Mouse (Mus musculus) spleen, postnatal 14 days (tissue): ENCODE measurements around the gene E130309D02Rik.

ENCODE experiments used
- DNase-seq, 2 experiments: peaks; one replicate each; pipeline ENCODE4 v3.0.0; 2021 to 2022; ENCODE audit warnings: low spot score in 2 of 2

Gene E130309D02Rik

GRCm38 (mm10) chr5:143268985-143269362, 46.2 kb downstream of the E130309D02Rik start:
- DNase-seq = no peak

- no peak for DNase-seq
Measured at GRCm38 (mm10) chr5:143266794-143267193, 48.4 kb downstream of the E130309D02Rik start.

DNA sequence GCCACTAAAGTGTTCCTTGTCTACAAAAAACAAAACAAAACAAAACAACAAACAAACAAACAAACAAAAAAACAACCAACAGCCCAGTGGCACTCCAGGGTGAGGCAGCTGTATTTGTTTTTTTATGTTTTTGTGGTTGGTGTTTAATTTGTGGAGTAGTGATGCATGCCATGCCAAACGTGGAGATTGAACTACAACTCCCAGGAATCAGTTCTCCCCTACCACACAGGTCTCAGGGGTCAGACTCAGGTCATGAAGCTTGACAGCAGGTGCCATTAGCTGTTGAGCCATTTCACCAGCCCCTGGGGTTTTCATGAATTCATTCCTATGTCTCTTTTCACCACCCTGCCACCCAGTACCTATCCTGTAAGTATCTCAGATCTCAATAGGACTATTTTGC, 49.8 kb downstream of the E130309D02Rik start:
- no peak for DNase-seq

DNA sequence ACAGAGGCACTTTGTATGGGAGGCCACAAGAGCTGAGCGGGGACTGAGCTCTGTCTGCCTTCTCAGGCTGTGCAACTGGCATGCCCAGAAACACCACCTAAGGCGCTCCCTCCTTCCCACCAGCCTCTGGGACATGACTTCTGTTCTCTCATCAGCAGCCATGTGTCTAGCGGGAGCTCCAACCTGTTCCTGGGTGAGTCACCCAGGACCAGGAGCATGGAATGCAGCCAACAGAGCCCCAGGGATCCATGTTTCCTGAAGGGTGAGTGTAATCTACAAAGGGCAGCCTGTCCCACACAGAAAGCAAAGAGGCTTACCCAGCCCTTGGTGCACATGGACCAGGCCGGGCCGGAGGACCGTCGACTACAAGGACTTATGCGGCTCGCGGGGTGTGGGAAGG, 50.5 kb downstream of the E130309D02Rik start:
- no peak for DNase-seq

DNA sequence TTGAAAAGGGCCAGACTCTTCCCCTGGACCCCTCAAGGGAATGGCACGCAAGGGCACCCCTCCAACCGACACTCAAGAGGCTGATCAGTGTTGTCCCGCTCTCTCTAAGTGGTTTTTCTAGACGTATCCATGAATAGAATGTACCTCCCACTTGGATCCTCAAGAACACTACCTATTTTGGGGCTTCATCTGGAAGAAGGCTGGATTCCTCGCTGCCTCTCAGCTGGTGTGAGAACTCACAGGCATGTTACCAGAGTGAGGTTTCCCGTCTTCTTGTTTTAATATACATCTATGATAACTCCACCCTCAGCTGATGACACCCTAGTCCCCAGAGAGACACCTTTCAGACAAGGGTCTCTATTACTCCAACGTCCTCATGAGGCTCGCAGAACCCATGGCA, 53.5 kb downstream of the E130309D02Rik start:
- DNase-seq = no peak

DNA sequence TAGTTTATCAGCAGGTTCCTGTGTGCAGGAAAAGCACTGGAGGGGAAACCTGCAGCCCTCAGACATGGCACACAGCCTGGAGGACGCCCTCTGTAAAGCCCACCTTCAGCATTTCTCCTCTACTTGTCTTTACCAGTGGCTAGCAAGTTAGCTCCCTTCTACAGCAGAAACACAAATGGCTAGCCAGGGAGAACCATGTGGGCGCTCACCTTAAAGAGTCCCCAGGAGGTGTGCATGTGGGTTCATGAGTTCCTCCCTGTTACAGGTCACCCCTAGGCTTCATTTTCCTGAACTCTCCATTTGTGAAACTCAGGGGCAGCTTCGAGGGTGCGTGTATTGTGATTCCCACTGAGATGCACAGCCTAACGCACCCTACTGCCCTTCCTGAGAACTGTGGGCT, 59.4 kb downstream of the E130309D02Rik start:
- no peak for DNase-seq

DNA sequence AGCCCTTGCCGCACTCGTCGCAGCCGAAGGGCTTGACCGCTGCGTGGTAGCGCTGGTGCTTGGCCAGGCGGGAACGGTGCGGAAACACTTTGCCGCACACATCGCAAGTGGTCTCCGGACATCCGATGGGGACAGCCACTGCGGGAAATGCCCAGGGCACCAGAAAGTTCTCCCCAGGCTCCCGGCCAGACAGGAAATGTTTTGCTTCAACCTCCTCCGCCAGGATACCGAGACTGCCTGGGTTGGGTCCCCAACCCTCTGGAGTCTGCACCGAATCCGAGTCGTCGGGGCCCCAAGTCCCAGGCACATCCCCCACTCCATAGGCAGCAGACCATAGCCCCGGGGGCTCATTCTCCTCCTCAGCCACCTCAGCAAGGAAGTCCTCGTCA, 60.0 kb downstream of the E130309D02Rik start:
- DNase-seq = no peak

DNA sequence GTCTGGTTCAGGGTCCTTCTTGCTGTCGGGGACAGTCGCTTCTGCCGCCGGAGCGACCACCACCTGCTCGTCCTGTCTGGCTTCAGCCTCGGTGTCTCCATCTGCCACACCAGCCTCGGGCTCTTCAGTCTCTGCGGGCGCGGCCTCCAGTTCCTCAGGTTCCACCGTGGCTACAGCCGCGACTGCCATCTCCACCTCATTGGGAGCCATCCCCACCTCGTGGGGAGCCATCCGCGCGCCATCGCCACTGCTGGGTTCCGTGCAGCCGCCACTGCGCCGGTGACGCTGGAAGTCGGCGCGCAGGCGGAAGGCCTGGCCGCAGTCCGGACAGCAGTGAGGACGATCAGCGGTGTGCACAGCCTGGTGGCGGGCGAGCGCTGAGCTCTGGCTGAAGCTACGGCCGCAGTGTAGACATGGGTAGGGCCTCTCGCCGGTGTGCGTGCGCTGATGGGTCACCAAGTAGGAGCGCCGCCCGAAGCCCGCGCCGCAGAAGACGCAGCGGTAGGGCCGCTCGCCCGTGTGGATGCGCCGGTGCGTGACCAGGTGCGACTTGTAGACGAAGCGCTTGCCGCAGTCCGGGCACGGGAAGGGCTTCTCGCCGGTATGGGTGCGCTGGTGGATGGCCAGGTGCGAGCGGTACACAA, 60.6 kb downstream of the E130309D02Rik start:
- no peak for DNase-seq

- DNase-seq = no peak
Measured at GRCm38 (mm10) chr5:143253881-143254486, 61.2 kb downstream of the E130309D02Rik start.

DNA sequence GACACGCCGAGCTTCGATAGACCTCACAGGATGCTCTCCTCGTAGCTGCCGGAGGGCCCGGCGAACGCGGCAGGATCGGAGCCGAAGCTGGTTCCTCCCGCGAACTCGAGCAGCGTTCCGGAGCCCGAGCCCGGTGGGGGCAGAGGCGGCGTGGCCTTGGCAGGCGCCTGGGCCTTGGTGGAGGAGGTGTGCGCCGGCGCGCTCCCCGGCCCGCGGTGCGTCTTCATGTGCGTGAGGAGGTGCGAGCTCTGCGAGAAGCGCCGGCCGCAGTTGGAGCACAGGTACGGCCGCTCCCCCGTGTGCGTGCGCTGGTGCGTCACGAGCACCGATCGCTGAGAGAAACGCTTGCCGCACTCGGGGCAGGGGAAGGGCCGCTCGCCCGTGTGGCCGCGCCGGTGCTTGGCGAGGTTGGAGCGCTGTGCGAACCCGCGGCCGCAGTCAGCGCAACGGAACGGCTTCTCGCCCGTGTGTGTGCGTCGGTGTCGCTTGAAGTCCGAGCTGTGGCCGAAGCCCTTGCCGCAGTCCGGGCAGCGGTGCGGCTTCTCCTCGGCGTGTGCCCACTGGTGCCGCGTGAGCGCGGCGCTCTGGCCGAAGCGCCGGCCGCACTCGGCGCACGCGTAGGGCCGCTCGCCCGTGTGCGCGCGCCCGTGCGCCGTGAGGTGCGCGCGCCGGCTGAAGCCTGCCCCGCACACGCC, 61.8 kb downstream of the E130309D02Rik start:
- no peak for DNase-seq

DNA sequence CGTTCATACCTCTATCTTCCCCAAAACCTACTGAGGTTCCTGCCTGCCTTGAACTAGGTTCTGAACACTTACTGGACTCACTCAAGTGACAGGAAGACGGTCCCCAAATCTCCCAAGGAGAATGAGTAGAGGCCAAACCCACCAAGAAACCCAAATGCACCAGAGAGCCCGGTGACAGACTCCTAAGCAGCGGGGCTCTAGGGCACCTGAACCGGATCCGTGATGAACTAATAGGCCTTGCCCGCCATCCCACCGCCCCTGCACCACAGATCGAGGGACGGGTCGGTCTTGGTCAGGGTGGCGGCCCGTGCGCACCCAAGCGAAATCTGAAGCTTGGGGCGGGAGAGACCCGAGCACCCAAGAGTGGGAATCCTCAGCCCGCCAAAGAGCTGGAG, 62.4 kb downstream of the E130309D02Rik start:
- DNase-seq = no peak

GRCm38 (mm10) chr5:143252039-143252438, 63.1 kb downstream of the E130309D02Rik start:
- no peak for DNase-seq
